Mouse (Mus musculus) kidney, embryonic 16.5 days (tissue): ENCODE results near the gene Cadm1. TPM values are rescaled to one million over a fixed set of nuclear protein-coding genes. Genes with fewer than 3 reads are reported as not detected.

Source experiments
- ATAC-seq: fragments of 200-750 bp; cut with Nextera tagmentation; 2 replicates; pipeline ENCODE4 v1.8.0; 2017; ENCODE audit warnings: moderate TSS enrichment; ENCODE audit not compliant: low FRiP score, low TSS enrichment
- H3K27ac ChIP-seq: fragments of 300-500 bp; sonication (generic); 2 replicates; pipeline ENCODE4 v1.5.1; 2014; ENCODE audit warnings: low read length
- H3K27me3 ChIP-seq: fragments of 300-500 bp; sonication (generic); 2 replicates; pipeline ENCODE4 v1.6.1; 2014; ENCODE audit warnings: low read length, control low read depth, mixed read lengths; ENCODE audit not compliant: insufficient read depth
- H3K36me3 ChIP-seq: fragments of 300-500 bp; sonication (generic); 2 replicates; pipeline ENCODE4 v1.6.1; 2014; ENCODE audit warnings: low read length, control low read depth, mixed read lengths; ENCODE audit not compliant: insufficient read depth
- H3K4me1 ChIP-seq: fragments of 300-500 bp; sonication (generic); 2 replicates; pipeline ENCODE4 v1.6.1; 2014; ENCODE audit warnings: low read length, control low read depth, mixed read lengths; ENCODE audit not compliant: insufficient read depth
- H3K4me2 ChIP-seq: fragments of 300-500 bp; sonication (generic); replicated peaks from 2 replicates; pipeline ENCODE4 v1.6.1; 2014; ENCODE audit warnings: low read depth, low read length
- H3K4me3 ChIP-seq: fragments of 300-500 bp; sonication (generic); 2 replicates; pipeline ENCODE4 v1.5.1; 2014; ENCODE audit warnings: mild to moderate bottlenecking, low read length
- H3K9ac ChIP-seq: fragments of 300-500 bp; sonication (generic); replicated peaks from 2 replicates; pipeline ENCODE4 v1.6.1; 2014; ENCODE audit warnings: low read length
- H3K9me3 ChIP-seq: fragments of 300-500 bp; sonication (generic); 2 replicates; pipeline ENCODE4 v1.6.1; 2016; ENCODE audit warnings: low read length, control low read depth
- WGBS: fragments of 180-500 bp; shearing (Covaris S2); extraction: QIAGEN DNeasy Blood & Tissue Kit; methylation state at CpG from one replicate; pipeline ENCODE4 v1.1.7; 2014; 5-methylcytosine and 5-hydroxymethylcytosine counted together
- polyA plus RNA-seq: library from polyadenylated mRNA; unstranded; fragments of >200 nt; fragmentation: Nextera tagmentation; extraction: Ambion mirVana; gene quantifications from 2 replicates; pipeline ENCODE4 v1.2.1, GENCODE M21; 2015

The Cadm1 gene
- polyA plus RNA-seq, 1 experiment from 2014 or later, result 64.7 TPM

- Histone ChIP-seq H3K4me1 (peaks cover 21% of the 10 kb centered on the region), H3K4me3 (no peak overlapping the region), H3K9me3 (no peaks in the 10 kb centered on the region), H3K27me3 (no peaks in the 10 kb centered on the region), H3K27ac (no peak overlapping the region), H3K36me3 (no peaks in the 10 kb centered on the region), H3K4me2 (no peak overlapping the region), H3K9ac (no peak overlapping the region)
- WGBS, result 84% methylated on average over 6 of the region's 6 CpGs
- no peak for ATAC-seq
Observed at GRCm38 (mm10) chr9:47772750-47773149, 242.8 kb downstream of the Cadm1 start.

GRCm38 (mm10) chr9:47776941-47777919 is 247.3 kb downstream of the Cadm1 start:
- Histone ChIP-seq H3K9ac (no peak overlapping the region), H3K4me3 (no peak overlapping the region), H3K36me3 (no peaks in the 10 kb centered on the region), H3K4me1 (peaks cover 13% of the 10 kb centered on the region), H3K27me3 (no peaks in the 10 kb centered on the region), H3K9me3 (no peaks in the 10 kb centered on the region), H3K4me2 (no peak overlapping the region), H3K27ac (no peak overlapping the region)
- ATAC-seq, result no peak
- 77% methylated on average over 9 of the region's 9 CpGs for WGBS

GRCm38 (mm10) chr9:47778438-47778837 is 248.5 kb downstream of the Cadm1 start:
- Histone ChIP-seq H3K4me1 (peaks cover 9% of the 10 kb centered on the region), H3K4me2 (no peak overlapping the region), H3K4me3 (no peak overlapping the region), H3K9me3 (no peaks in the 10 kb centered on the region), H3K9ac (no peak overlapping the region), H3K27me3 (no peaks in the 10 kb centered on the region), H3K27ac (no peak overlapping the region), H3K36me3 (no peaks in the 10 kb centered on the region)
- ATAC-seq, result no peak
- 74% methylated on average over 11 of the region's 11 CpGs for WGBS

- 75% methylated on average over 6 of the region's 6 CpGs for WGBS
Observed at GRCm38 (mm10) chr9:47779291-47779690, 249.3 kb downstream of the Cadm1 start.

GRCm38 (mm10) chr9:47786642-47787041 is 256.7 kb downstream of the Cadm1 start:
- Histone ChIP-seq H3K4me2 (no peak overlapping the region), H3K4me1 (no peaks in the 10 kb centered on the region), H3K9me3 (no peaks in the 10 kb centered on the region), H3K36me3 (no peaks in the 10 kb centered on the region), H3K27ac (no peak overlapping the region), H3K27me3 (no peaks in the 10 kb centered on the region), H3K4me3 (no peak overlapping the region), H3K9ac (no peak overlapping the region)
- ATAC-seq, result no peak
- 84% methylated on average over 3 of the region's 3 CpGs for WGBS

More at GRCm38 (mm10) chr9:47779291-47779690, 249.3 kb downstream of the Cadm1 start:
- H3K27me3 ChIP-seq, result no peaks in the 10 kb centered on the region
- no peak overlapping the region for H3K27ac ChIP-seq
- no peaks in the 10 kb centered on the region for H3K9me3 ChIP-seq
- H3K4me1 ChIP-seq, result peaks cover 9% of the 10 kb centered on the region
- no peak overlapping the region for H3K4me3 ChIP-seq
- H3K9ac ChIP-seq, result no peak overlapping the region
- ATAC-seq, result no peak
- H3K4me2 ChIP-seq, result no peak overlapping the region
- no peaks in the 10 kb centered on the region for H3K36me3 ChIP-seq

GRCm38 (mm10) chr9:47798478-47798877 is 268.5 kb downstream of the Cadm1 start:
- H3K27ac ChIP-seq, result no peak overlapping the region
- H3K9ac ChIP-seq, result no peak overlapping the region
- no peak overlapping the region for H3K4me2 ChIP-seq
- H3K9me3 ChIP-seq, result no peaks in the 10 kb centered on the region
- no peak overlapping the region for H3K4me3 ChIP-seq
- H3K27me3 ChIP-seq, result no peaks in the 10 kb centered on the region
- 72% methylated on average over 5 of the region's 5 CpGs for WGBS
- H3K36me3 ChIP-seq, result peaks cover 5% of the 10 kb centered on the region; the same call in 1 of the 2 replicates
- ATAC-seq, result no peak
- H3K4me1 ChIP-seq, result no peaks in the 10 kb centered on the region

GRCm38 (mm10) chr9:47801242-47801641 is 271.3 kb downstream of the Cadm1 start:
- Histone ChIP-seq H3K27ac (no peak overlapping the region), H3K9ac (no peak overlapping the region), H3K9me3 (no peaks in the 10 kb centered on the region), H3K27me3 (no peaks in the 10 kb centered on the region), H3K4me3 (no peak overlapping the region), H3K36me3 (peaks cover 5% of the 10 kb centered on the region; the same call in 1 of the 2 replicates), H3K4me1 (peaks cover 4% of the 10 kb centered on the region; the same call in 1 of the 2 replicates), H3K4me2 (no peak overlapping the region)
- ATAC-seq, result no peak
- WGBS, result 84% methylated on average over 4 of the region's 4 CpGs

- no peak overlapping the region for H3K27ac ChIP-seq
- ATAC-seq, result no peak
- peaks cover 5% of the 10 kb centered on the region; the same call in 1 of the 2 replicates for H3K36me3 ChIP-seq
- no peak overlapping the region for H3K9ac ChIP-seq
- H3K4me3 ChIP-seq, result no peak overlapping the region
- no peaks in the 10 kb centered on the region for H3K27me3 ChIP-seq
- 87% methylated on average over 4 of the region's 4 CpGs for WGBS
- H3K4me2 ChIP-seq, result no peak overlapping the region
- no peaks in the 10 kb centered on the region for H3K9me3 ChIP-seq
- peaks cover 4% of the 10 kb centered on the region; the same call in 1 of the 2 replicates for H3K4me1 ChIP-seq
Observed at GRCm38 (mm10) chr9:47802527-47802926, 272.6 kb downstream of the Cadm1 start.

GRCm38 (mm10) chr9:47803531-47804105 is 273.6 kb downstream of the Cadm1 start:
- WGBS, result 82% methylated on average over 13 of the region's 13 CpGs
- peaks cover 5% of the 10 kb centered on the region; the same call in 1 of the 2 replicates for H3K36me3 ChIP-seq
- no peak overlapping the region for H3K9ac ChIP-seq
- no peak for ATAC-seq
- H3K9me3 ChIP-seq, result no peaks in the 10 kb centered on the region
- H3K4me2 ChIP-seq, result no peak overlapping the region
- no peaks in the 10 kb centered on the region for H3K27me3 ChIP-seq
- no peak overlapping the region for H3K4me3 ChIP-seq
- no peak overlapping the region for H3K27ac ChIP-seq
- H3K4me1 ChIP-seq, result peaks cover 4% of the 10 kb centered on the region; the same call in 1 of the 2 replicates
